Mouse (Mus musculus) kidney, adult 2 months (tissue): ENCODE results near the gene H2-Aa.

Source experiments
- CTCF ChIP-seq: fragments of 200-500 bp; conservative IDR thresholded peaks from 2 replicates; pipeline ENCODE4 v1.5.1; 2011; ENCODE audit warnings: low read depth, mild to moderate bottlenecking, control low read depth, low read length, moderate library complexity, mixed read lengths; ENCODE audit not compliant: insufficient read depth, insufficient read length
- POLR2A ChIP-seq: fragments of 200-500 bp; IDR thresholded peaks from one replicate; pipeline ENCODE4 v1.6.1; 2011; ENCODE audit warnings: low read depth, low read length, control low read depth

DNA sequence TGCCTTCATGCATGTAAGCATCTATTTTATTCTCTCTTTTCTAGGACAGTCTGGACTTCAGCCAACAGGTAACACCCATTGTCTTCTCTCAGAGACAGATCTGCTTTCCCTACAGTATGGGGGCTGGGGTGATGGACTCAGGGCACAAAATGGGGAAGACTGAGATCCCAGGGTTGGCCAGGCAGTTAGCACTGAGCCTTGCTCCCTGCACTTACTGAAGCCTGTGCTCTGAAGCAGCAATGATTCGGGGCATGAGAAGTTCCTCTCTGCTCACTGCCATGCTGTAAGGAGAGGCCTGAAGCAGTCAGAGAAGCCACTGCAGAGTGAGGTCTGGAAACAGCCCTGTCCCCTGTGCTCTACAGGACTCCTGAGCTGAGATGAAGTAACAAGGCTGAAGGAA, 27.9 kb upstream of the H2-Aa start:
- TF ChIP-seq CTCF (no peak), POLR2A (no peak)
